Mouse (Mus musculus) bone marrow, adult 2 months (tissue): ENCODE results near the gene Otub1.

Experiments used
- CTCF ChIP-seq: fragments of 200-500 bp; IDR thresholded peaks from 2 replicates; pipeline ENCODE4 v1.5.1; 2011; ENCODE audit warnings: low read length, control low read depth; ENCODE audit not compliant: control insufficient read depth, insufficient read depth
- POLR2A ChIP-seq: fragments of 200-500 bp; IDR thresholded peaks from 2 replicates; pipeline ENCODE4 v1.6.1; 2011; ENCODE audit warnings: low read depth, mild to moderate bottlenecking, control low read depth, low read length, borderline replicate concordance; ENCODE audit not compliant: control insufficient read depth

GRCm38 (mm10) chr19:7168423-7168822 is 37.7 kb downstream of the Otub1 start:
- TF ChIP-seq CTCF (no peak), POLR2A (no peak)
